Mouse (Mus musculus): ENCODE measurements around the gene Susd4.

DNA sequence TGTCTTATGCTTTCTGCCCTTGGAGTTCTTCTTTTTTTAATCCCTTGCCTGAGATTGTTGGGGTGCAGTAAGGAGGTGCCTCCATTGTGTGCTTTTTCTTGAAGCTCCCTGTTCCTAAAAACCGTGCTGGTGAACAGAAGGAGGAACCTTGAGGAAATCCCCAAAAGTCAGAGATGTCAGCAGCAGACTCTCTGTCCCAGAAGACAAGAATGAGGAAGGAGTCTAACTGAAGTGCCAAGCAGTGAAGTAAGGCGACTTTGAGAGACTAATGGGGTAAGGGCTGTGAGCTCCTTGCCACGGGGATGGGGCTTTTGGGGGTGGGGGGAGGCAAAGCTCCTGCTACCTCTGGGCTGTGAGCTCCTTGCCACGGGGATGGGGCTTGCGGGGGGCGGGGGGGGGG is 171.8 kb downstream of the Susd4 start:
- TF ChIP-seq CTCF (IDR thresholded peaks at IDR 0.05; ENCODE audit: low read depth, low read length) (no peak), POLR2A (IDR thresholded peaks at IDR 0.05; ENCODE audit: extremely low read depth, insufficient read depth, low read length) (no peak)
